Mouse (Mus musculus) heart, postnatal 14 days (tissue): ENCODE measurements around the gene Mogs. TPM values are rescaled to one million over a fixed set of nuclear protein-coding genes. Genes with fewer than 3 reads are reported as not detected.

ENCODE experiments used
- DNase-seq, 2 experiments: peaks; one replicate each; pipeline ENCODE4 v3.0.0; 2021 to 2022
- intact Hi-C: fragments of 180-260 bp; cut with DNase I; formaldehyde crosslinking; loops from one replicate; pipeline ENCODE4 v1.15.1; 2025
- total RNA-seq, 2 experiments: library from RNA; stranded (reverse); gene quantifications; 2 replicates each; pipeline ENCODE4 v1.2.3; 2021

Mogs gene
- total RNA-seq, 2 experiments from 2014 or later = 10.4 to 11.4 TPM

DNA sequence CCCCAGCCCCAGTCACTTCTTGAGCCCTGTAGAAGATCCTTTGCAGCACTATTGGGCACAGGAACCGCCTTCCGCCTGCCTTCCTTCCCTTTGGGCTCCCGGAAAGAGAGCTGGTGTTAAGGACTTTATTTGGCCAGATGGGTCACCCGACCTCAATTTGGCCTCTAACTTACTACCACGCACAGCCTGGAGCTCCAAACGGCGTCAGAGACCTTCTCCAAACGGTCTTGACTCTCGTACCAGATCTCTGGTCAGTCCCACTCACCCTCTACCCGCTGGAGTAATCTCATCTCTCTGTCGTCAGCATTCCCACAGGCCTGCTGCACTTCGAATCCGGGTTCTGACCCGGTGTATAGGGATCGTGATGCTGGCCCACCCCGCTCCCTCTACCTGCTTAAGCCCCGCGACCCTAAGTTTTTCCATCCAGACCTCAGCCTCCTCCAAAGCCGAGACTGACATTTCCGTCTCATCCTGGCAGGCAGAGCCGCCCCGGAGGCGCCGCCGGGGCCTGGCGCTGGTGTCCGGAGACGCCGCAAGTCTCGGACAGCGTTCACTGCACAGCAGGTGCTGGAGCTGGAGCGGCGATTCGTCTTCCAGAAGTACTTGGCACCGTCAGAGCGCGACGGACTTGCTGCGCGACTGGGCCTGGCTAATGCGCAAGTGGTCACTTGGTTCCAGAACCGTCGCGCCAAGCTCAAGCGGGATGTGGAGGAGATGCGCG, 27.9 kb upstream of the Mogs start:
- DNase-seq = peak in 1 of 2 experiments; percentile 41
- intact Hi-C loops = no loop called here

DNA sequence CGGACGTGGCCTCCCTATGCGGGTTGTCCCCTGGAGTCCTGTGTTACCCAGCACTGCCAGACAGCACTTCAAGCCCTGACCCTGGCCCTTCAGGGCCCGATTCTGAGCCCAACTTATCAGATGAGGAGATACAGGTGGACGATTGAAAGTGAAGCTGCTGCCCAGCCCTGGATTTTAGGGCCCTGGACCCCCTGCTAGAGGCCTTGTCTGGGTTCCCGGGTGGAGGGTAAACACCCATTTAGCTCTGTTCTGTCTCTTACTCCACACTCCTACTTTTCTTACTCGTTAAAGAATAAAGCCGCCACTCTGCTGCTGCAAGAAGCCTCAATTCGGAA, 27.4 kb upstream of the Mogs start:
- intact Hi-C loops = no loop called here
- DNase-seq = no peak

DNA sequence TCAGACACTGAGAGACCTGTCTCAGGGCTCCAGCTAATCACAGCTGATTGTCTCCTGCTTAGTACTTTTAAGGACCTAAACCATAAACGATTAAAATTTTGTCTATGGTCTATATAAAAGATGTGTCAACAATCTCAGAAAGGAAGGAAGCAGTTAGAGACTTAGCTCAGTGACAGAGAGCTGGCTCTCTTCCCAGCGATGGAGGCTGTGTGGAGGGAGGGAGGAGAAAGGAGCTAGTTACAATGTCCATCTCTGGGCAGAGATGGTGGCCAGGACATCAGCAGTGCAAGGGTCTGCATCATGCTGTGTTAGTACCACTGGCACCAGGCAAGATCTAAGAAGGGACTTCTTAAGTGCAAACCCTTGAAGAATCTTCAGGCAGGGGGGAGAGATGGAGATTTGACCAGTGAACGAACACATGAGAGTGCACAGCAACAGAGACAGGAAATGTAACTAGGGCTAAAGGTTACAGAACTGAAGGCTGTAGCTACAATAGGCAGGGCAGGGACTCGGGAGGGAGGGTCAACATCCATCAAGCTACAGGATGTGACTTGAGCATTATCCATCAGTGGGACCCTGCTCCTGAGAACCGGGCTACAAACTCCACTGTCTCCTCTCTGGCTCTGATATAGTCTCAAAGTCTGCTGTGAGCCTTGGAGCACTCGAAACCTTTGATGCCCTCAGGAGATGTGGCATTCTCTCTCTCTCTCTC, 22.7 kb upstream of the Mogs start:
- no peak for DNase-seq
- intact Hi-C loops = no loop called here

DNA sequence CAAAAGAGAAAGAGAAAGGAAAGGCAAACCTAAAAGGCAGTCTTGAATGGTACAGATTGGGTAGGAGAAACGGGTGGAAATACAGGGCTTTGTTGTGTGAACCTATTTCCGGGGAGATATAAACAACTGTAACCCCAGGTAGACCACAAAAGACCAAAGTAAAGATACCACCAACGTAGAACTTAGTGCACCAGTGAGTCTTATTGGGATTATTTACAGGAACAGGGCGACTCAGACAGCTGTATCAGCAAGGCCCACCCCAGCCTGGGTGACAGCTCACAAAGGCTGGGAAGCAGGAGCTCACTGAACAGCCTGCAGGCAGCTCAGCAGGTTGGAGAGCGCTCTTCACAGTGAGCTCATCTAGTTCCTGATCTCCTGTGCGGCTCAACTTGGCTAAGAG, 19.3 kb upstream of the Mogs start:
- intact Hi-C loops = no loop called here
- DNase-seq = no peak

DNA sequence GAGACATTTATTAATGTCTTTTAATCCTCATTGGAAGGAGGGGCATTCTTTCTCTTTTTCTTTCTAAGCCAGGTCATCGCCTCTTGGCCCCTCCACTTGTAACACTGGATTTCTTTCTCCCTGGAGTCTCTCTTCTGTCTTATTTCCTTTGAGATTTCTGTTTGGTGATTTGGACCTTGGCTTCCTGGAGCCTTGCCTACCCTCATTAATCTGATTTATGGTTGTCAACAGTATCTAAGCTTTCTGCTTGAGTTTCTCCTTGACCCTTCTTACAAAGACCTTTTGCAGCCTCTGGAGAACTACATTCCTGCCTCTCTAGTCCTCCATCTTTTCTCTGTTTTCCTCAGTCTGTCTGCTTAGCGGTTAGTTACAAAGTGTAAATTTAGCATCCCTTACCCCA, 16.9 kb upstream of the Mogs start:
- DNase-seq = no peak
- intact Hi-C loops = no loop called here

DNA sequence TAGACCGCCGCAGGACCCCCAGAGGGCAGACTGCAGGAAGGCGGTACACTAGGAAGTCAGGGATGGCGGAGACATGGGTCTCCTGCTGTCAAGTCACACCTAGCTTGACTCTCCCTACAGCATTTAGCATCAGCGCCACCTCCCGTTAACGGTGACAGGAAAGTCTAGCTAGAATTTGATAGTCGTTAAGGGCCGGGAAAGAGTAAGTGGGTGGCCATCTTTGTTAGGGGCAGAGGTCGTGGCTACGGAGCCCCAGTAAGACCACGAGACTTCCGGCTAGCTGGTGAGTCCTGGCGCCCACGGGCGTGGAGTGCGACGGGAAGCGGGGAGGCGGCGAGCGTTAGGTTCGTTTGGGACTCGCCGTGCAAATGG, 14.0 kb upstream of the Mogs start, which contains the start of the genes Ccdc142 and Gm42688:
Ccdc142 (plus strand) TSS at position 286 of the 372 bp plus-strand sequence.
Gm42688 (plus strand) TSS at position 302 of the 372 bp plus-strand sequence.
- intact Hi-C loops = loop anchor here (1.0 to 2.0 kb wide), 3 partner anchors 23 to 103 kb away; partner anchors contain the start of gene Aup1
- peak; percentile 85 to 89 for DNase-seq

DNA sequence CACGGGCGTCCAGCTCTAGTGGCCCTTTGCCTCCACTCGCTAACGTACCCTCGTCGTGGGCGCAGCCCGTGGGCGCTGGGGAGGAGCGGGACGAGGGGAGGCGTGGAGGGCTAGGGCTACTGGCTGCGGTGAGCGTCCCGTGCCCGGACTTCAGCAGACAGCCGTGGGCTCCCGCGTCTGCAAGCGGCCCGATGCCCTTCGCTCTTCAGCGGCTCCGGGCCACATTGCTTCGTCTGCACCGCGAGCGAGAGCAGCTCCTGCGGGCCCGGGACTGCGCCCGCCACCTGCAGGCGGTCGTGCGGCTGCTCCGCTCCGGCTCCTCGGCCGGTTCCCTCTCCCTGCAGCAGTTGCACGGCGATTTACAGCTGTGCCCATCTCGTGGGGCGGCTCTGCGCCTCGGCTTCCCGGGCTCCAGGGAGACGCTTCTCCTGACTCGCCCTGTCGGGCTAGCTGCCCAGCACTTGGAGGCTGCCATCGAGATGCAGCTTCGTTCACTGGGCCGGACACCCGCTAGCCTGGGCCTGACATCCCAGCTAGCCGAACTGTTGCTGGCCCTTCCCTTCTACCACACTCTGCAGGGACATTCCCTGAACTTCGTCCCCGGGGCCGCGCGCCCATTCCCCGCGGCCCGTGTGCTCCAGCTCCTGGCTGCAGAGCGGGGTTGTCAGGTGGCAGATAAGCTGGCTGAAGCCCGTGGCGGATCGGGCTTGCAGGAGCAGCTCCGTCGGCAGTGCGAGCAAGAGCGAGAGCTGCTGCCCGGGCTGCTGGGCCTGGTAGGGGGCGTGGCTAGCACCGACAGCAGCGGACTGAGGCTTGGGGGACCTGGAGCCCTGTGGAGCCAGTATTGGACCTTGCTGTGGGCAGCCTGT, 13.4 kb upstream of the Mogs start:
- DNase-seq = peak; percentile 68 to 74
- intact Hi-C loops = loop anchor here (1.0 to 2.0 kb wide), 3 partner anchors 23 to 104 kb away; partner anchors contain the start of gene Aup1

DNA sequence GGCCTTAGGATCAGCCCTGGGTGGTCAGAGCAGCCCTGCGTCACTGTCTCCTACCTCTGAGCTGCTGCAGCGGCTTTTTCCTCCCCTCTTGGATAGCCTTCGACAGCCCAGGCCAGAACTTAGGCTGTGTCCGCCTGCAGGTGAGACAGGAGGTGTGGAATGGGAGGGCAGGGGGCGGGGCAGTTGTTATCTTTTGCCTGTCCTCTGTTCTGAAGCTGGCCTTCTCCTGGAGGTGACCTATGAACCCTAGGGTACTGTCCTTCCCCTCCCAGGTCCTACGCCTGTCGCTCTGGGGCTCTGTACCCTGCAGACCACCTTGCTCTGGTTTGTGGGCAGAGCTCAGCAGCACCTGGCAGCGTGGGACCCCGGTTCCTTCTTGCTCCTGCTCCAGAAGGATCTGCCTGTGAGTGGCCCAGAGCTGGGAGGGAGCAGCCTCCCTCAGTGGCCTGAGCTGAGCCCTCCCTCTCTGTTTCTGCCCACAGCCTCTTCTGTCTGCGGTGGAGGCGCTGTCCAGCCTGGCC, 12.1 kb upstream of the Mogs start:
- intact Hi-C loops = no loop called here
- DNase-seq = no peak

DNA sequence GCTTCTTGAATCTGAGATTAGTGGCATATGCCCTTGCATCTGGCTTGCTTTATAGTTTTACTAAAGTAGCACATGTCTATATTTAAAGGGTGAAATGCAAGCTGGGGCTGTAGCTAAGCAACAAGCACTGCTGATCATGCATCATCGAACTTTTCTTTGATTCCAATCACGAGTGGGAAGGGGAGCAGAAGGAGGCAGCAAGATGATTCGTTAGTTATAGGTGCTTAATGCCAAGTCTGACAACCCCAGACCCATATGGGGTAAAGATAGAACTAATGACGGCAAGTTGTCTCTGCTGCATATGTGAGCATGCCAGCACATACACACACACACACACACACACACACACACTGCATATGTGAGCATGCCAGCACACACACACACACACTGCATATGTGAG, 11.1 kb upstream of the Mogs start:
- intact Hi-C loops = no loop called here

DNA sequence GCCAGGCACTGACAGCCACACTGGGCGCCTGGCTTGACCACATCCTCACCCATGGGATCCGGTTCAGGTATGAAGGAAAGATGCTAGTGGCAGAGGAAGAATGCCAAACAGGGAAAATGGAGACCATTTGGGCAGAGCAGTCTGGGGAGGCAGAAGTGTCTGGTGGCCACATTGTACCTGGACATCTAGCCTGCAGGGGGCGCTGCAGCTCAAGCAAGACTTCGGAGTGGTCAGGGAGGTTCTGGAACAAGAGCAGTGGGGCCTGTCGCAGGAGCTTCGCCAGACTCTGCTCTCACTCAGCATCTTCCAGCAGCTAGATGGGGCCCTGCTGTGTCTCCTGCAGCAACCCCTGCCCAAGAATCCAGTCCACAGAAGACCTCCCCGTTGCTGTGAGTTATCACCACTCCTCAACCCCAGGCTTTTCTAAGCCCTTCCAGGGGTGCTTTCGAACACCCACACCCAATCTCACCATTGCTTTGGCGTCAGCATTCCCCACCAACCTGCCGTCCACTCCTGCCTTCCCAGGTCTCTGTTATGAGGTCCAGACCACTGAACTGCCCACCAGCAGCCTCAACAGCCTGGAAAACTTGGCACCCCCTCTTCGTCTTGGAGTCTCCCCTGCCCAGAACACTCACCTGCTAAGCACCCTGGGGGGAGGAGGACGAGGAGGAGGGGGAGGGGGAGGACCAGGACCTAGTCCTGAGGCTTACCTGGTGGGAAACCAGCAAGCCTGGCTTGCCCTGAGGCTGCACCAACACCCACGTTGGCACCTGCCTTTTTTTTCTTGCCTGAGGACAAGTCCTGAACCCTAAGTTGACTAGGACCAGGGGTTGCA, 7.5 kb upstream of the Mogs start:
- DNase-seq = peak; percentile 76 to 85
- intact Hi-C loops = no loop called here

More for the DNA sequence above, 11.1 kb upstream of the Mogs start:
- no peak for DNase-seq

DNA sequence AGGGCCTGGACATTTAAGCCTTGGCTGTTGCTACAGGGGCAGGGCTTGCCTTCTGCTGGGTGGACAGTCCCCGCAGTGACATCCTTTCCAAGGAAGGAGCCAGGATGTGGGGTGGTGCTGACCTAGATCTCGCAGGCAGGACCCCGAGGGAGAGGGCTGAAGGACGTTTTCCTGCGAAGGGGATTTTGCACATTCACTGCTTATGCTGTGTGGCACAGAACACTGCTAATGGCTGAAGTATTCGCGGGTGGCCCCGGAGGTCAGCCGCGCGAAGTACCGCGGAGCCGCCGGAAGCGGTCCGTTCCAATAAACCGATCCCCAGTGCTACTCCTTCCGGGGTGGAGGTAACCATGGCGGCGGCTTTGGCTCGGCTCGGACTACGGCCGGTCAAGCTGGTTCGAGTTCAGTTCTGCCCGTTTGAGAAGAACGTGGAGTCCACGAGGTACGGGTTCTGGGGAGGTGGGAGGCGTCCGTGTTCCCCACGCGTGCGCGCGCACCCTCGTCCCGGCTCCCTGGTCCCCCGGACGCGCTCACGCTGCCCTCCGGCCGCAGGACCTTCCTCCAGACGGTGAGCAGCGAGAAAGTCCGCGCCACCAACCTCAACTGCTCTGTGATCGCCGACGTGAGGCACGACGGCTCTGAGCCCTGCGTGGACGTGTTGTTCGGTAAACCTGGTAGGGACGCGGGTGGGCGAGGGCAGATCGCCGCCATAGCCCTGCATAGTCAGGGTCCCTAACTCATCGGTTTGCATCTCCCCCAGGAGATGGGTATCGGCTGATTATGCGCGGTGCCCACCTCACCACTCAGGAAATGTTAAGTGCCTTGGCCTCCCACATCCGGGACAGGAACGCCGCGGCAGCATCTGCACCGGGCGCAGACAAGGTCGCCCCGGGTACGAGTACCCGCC, 6.3 kb upstream of the Mogs start, which contains the start of gene Mrpl53:
Mrpl53 (plus strand) TSS at position 279 of the 907 bp plus-strand sequence.
- DNase-seq = peak; percentile 81 to 89
- intact Hi-C loops = no loop called here

DNA sequence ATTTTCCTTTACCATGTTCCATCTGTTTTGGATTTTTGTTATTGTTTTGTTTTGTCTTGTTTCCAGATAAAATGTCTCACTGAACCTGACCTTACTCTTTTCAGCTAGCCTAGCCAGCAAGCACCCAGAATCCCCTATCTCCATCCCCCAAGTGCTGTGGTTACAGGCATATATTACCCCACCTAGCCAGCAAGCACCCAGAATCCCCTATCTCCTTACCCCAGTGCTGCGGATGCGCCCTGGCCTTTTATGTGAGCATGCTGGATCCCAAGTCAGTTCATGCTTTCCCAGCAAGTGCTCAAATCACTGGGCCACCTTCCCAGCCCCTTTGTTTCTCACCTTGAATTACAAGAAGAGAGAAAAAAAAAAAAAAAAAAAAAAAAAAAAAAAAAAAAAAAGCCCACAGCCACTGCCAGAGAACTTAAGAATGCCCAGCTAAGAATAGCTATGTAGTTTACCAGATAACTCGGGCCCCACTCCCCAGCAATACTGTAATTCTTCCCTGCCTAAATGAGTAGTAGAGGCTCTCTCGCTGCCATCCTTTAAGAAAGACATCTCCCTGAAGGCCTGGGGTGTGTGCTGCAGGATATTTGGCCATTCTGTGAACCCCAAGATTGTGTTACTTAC, 3.7 kb upstream of the Mogs start:
- intact Hi-C loops = no loop called here
- DNase-seq = no peak

DNA sequence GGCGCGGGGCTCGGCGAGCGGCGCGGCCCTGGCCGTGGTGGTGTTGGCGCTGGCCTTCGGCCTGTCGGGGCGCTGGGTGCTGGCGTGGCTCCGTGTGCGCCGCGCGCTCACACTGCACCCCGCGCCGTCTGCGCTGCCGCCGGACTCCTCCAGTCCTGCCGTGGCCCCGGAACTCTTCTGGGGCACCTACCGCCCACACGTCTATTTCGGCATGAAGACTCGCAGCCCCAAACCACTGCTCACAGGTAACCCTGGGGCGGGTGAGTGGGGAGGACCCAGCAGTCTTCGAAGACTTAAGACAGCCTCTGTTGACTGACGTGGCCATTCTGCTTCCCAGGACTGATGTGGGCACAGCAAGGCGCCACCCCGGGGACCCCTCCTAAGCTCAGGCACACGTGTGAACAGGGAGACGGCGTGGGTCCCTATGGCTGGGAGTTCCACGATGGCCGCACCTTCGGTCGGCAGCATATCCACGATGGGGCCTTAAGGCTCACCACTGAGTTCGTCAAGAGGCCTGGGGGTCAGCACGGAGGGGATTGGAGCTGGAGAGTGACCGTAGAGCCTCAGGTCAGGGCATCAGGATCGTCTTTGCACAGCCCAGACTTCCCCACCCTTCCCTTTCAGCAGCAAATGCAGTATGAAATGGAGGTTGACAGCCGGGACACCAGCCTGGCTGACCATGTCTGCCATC, 531 bp downstream of the Mogs start:
- no peak for DNase-seq
- intact Hi-C loops = loop anchor here (2.0 to 5.0 kb wide), 2 partner anchors 45 to 151 kb away; no protein-coding TSS in a partner anchor

DNA sequence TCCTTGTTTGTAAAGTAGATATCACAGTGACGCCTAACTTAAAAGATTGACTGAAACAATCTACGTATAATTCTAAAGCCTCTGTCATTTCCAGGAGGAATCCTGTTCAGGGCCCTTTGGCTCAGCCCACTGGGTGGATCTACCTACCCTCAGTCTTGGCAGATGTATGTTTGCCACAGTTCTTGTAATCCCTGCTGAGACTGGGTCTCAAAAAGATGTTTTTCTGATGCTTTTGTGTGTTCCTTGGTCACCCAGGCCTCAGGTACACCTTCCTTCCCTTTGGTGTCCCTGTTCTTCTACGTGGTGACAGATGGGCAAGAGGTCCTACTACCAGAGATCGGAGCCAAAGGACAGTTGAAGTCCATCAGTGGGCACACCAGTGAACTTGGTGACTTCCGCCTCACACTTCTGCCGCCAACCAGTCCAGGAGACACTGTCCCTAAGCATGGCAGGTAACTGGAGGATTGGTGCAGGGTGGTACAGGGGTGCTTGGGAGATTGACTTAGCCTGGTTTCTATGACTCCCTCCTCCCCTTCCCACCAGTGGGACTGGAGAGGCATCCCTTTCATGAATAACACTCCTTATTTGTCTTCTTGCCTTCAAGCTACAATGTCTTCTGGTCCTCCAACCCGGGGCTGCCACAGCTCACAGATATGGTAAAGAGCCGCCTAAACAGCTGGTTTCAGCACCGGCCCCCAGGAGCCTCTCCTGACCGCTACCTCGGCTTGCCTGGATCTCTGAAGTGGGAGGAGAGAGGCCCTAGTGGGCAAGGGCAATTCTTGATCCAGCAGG, 1.3 kb downstream of the Mogs start:
- intact Hi-C loops = loop anchor here (2.0 to 5.0 kb wide), 2 partner anchors 44 to 151 kb away; no protein-coding TSS in a partner anchor

DNA sequence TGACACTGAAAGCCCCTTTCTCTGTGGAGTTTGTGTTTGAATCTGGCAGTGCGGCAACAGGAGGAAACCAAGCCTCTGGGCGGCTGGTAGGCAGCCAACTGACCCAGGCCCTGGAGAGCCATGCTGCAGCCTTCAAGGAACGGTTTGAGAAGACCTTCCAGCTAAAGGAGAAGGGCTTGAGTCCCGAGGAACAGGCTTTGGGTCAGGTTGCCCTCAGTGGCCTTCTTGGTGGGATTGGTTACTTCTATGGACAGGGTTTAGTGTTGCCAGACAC, 1.8 kb downstream of the Mogs start:
- DNase-seq = no peak
- intact Hi-C loops = loop anchor here (2.0 to 5.0 kb wide), 2 partner anchors 44 to 150 kb away; no protein-coding TSS in a partner anchor

More for the DNA sequence above, 1.3 kb downstream of the Mogs start:
- no peak for DNase-seq

DNA sequence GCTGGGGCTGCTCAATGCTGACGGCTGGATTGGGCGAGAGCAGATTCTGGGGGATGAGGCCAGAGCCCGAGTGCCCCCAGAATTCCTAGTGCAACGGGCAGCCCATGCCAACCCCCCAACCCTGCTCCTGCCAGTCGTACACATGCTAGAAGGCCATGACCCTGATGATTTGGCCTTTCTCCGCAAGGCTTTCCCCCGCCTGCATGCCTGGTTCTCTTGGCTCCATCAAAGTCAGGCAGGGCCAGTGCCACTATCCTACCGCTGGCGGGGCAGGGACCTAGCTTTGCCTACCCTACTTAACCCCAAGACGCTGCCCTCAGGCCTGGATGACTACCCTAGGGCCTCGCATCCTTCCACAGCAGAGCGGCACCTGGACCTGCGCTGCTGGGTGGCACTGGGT, 2.3 kb downstream of the Mogs start:
- DNase-seq = no peak
- intact Hi-C loops = loop anchor here (2.0 to 5.0 kb wide), 2 partner anchors 43 to 150 kb away; no protein-coding TSS in a partner anchor

DNA sequence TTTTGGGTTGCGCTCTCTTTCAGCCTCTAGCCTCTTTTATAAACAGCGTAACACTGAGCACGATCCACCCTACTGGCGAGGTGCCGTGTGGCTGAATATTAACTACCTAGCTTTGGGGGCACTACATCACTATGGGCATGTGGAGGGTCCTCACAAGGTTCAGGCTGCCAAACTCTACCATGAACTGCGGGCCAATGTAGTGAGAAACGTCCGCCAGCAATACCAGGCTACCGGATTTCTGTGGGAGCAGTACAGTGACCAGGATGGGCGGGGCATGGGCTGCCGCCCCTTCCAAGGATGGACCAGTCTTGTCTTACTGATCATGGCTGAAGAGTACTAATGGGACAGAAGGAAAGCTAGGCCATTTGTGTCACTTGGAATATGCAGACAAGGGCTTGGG, 3.1 kb downstream of the Mogs start:
- intact Hi-C loops = loop anchor here (5.0 kb wide), 1 partner anchor 149 kb away; no protein-coding TSS in a partner anchor
- DNase-seq = no peak
